Mouse (Mus musculus) layer of hippocampus, adult 6 months (tissue): ENCODE data around the gene C730034F03Rik. TPM values are rescaled to one million over a fixed set of nuclear protein-coding genes. Genes with fewer than 3 reads are reported as not detected.

ENCODE experiments used
- long read RNA-seq, 2 experiments: library from polyadenylated mRNA; unstranded; transcript quantifications; one replicate each; pipeline ENCODE4 v2.0.0; 2019 to 2020
- polyA plus RNA-seq: library from polyadenylated mRNA; unstranded; fragments of <200 nt; fragmentation: Nextera tagmentation; gene quantifications from 2 replicates; pipeline ENCODE4 v1.2.3, GENCODE M21; 2021

Gene C730034F03Rik
- 2.9 and 3.1 TPM in 2 replicates for polyA plus RNA-seq
- long read RNA-seq, experiment 1, partial matches to known transcripts: 0 of 4 reads
- long read RNA-seq, experiment 1, other reads (novel, unspliced or antisense): 1 of 4 reads
- long read RNA-seq, experiment 2, partial matches to known transcripts: 0 of 2 reads
- long read RNA-seq, experiment 2, other reads (novel, unspliced or antisense): 0 of 2 reads

GRCm38 (mm10) chr15:89429352-89430221, at the start of gene C730034F03Rik, which contains the start of the genes Gm44502 and Chkb:
C730034F03Rik (plus strand) TSS chr15:89429589.
Gm44502 (minus strand) TSS chr15:89429696.
Chkb (minus strand) TSS chr15:89429908.

GRCm38 (mm10) chr15:89384617-89385016, 44.8 kb upstream of the C730034F03Rik start, which contains the start of gene Klhdc7b:
Klhdc7b (plus strand) TSS chr15:89384917.

GRCm38 (mm10) chr15:89410118-89410517, 19.3 kb upstream of the C730034F03Rik start, which contains the start of gene Syce3:
Syce3 (minus strand) TSS chr15:89410503.

GRCm38 (mm10) chr15:89425711-89426121, 3.7 kb upstream of the C730034F03Rik start, which contains the start of gene Cpt1b:
Cpt1b (minus strand) TSS chr15:89425863.

GRCm38 (mm10) chr15:89453865-89454478, 24.6 kb downstream of the C730034F03Rik start, which contains the start of gene Mapk8ip2:
Mapk8ip2 (plus strand) TSS chr15:89453913.

GRCm38 (mm10) chr15:89477091-89477491, 47.7 kb downstream of the C730034F03Rik start, which contains the start of gene Arsa:
Arsa (minus strand) TSS chr15:89477425.

Other genes starting within 250 kb of the C730034F03Rik start
- 17.0 and 24.8 TPM in 2 replicates for gene Plxnb2, start 248.8 kb upstream of the C730034F03Rik start, polyA plus RNA-seq
- 11.3 and 11.9 TPM in 2 replicates for gene Dennd6b, start 233.1 kb upstream of the C730034F03Rik start, polyA plus RNA-seq
- 91.7 and 92.3 TPM in 2 replicates for gene Ppp6r2, start 218.0 kb upstream of the C730034F03Rik start, polyA plus RNA-seq
- gene Sbf1, start 114.3 kb upstream of the C730034F03Rik start, polyA plus RNA-seq: 100 and 139 TPM in 2 replicates
- not detected in 2 replicates for gene Adm2, start 106.9 kb upstream of the C730034F03Rik start, polyA plus RNA-seq
- gene Miox, start 95.2 kb upstream of the C730034F03Rik start, polyA plus RNA-seq: not detected in 2 replicates
- gene Lmf2, start 73.9 kb upstream of the C730034F03Rik start, polyA plus RNA-seq: 9.0 and 10.3 TPM in 2 replicates
- gene Ncaph2, start 73.9 kb upstream of the C730034F03Rik start, polyA plus RNA-seq: 68.4 and 73.8 TPM in 2 replicates
- gene Sco2, start 55.7 kb upstream of the C730034F03Rik start, polyA plus RNA-seq: 53.7 and 59.4 TPM in 2 replicates
- 5.7 and 7.5 TPM in 2 replicates for gene Tymp, start 52.5 kb upstream of the C730034F03Rik start, polyA plus RNA-seq
- 4.6 and 7.3 TPM in 2 replicates for gene Odf3b, start 50.3 kb upstream of the C730034F03Rik start, polyA plus RNA-seq
- gene Klhdc7b, start 44.7 kb upstream of the C730034F03Rik start, polyA plus RNA-seq: 0.18 and 0.36 TPM in 2 replicates
- gene Syce3, start 19.1 kb upstream of the C730034F03Rik start, polyA plus RNA-seq: not detected in 2 replicates
- gene Cpt1b, start 3.7 kb upstream of the C730034F03Rik start, polyA plus RNA-seq: 0.16 and 0.46 TPM in 2 replicates
- gene Gm44502, start 107 bp downstream of the C730034F03Rik start, polyA plus RNA-seq: not detected in 2 replicates
- 26.6 and 31.1 TPM in 2 replicates for gene Chkb, start 319 bp downstream of the C730034F03Rik start, polyA plus RNA-seq
- 48.0 and 53.4 TPM in 2 replicates for gene Mapk8ip2, start 24.3 kb downstream of the C730034F03Rik start, polyA plus RNA-seq
- gene Arsa, start 47.8 kb downstream of the C730034F03Rik start, polyA plus RNA-seq: 20.7 and 22.6 TPM in 2 replicates
- gene Shank3, start 70.0 kb downstream of the C730034F03Rik start, polyA plus RNA-seq: 3.9 and 5.5 TPM in 2 replicates
- gene Acr, start 138.7 kb downstream of the C730034F03Rik start, polyA plus RNA-seq: 0.19 TPM in 1 of 2 replicates, not detected in the other
- 16.6 and 19.0 TPM in 2 replicates for gene Rabl2, start 162.3 kb downstream of the C730034F03Rik start, polyA plus RNA-seq